Mouse (Mus musculus) CH12.LX (cell line): ENCODE results near the gene Prrg2. TPM values are rescaled to one million over a fixed set of nuclear protein-coding genes. Genes with fewer than 3 reads are reported as not detected.

Experiments used
- DNase-seq: peaks from one replicate; pipeline ENCODE4 v3.0.0-alpha.2; 2013; ENCODE audit errors: extremely low read depth
- H3K27ac ChIP-seq: 2 replicates; pipeline ENCODE4 v1.5.1; 2012; ENCODE audit warnings: low read depth, mild to moderate bottlenecking, control low read depth, moderate library complexity; ENCODE audit not compliant: insufficient read depth
- H3K27me3 ChIP-seq: replicated peaks from 2 replicates; pipeline ENCODE3; 2012; ENCODE audit warnings: inconsistent platforms
- H3K36me3 ChIP-seq, 2 experiments: replicated peaks in 1 of 2; 2 replicates each; pipeline versions ENCODE3 to v1.6.1; 2012; ENCODE audit warnings: inconsistent platforms in 1 of 2, low read length in 1 of 2, mild to moderate bottlenecking in 1 of 2, mixed read lengths in 1 of 2, moderate library complexity in 1 of 2; ENCODE audit not compliant: control insufficient read depth in 1 of 2, insufficient read depth in 1 of 2
- H3K4me1 ChIP-seq, 2 experiments: 2 replicates each; pipeline ENCODE4 v1.6.1; 2012; ENCODE audit warnings: inconsistent platforms in 1 of 2, moderate library complexity in 1 of 2; ENCODE audit not compliant: insufficient read depth in 2 of 2, control insufficient read depth in 1 of 2
- H3K4me2 ChIP-seq: 2 replicates; pipeline ENCODE4 v1.6.1; 2012; ENCODE audit warnings: low read depth, mild to moderate bottlenecking, control low read depth; ENCODE audit not compliant: poor library complexity, insufficient read depth, severe bottlenecking
- H3K4me3 ChIP-seq, 3 experiments: fragments of 150-350 bp in 1 of 3; sonication (generic) in 1 of 3; replicated peaks in 1 of 3; 2 replicates each; pipeline versions ENCODE3 to v1.5.1; 2011 to 2012; ENCODE audit warnings: low read depth in 2 of 3, low read length in 2 of 3, mild to moderate bottlenecking in 2 of 3, moderate library complexity in 2 of 3, control low read depth in 1 of 3, improper control_type of control experiment in 1 of 3, inconsistent platforms in 1 of 3, mixed read lengths in 1 of 3; ENCODE audit not compliant: poor library complexity in 1 of 3
- H3K79me2 ChIP-seq: replicated peaks from 2 replicates; pipeline ENCODE4 v1.6.1; 2012; ENCODE audit warnings: mild to moderate bottlenecking, moderate library complexity; ENCODE audit not compliant: control insufficient read depth, poor library complexity, insufficient read depth, severe bottlenecking; ENCODE audit errors: extremely low read depth
- H3K9ac ChIP-seq: 2 replicates; pipeline ENCODE4 v1.6.1; 2012; ENCODE audit warnings: low read depth, mild to moderate bottlenecking, control low read depth, moderate library complexity; ENCODE audit not compliant: insufficient read depth
- H3K9me3 ChIP-seq: replicated peaks from 2 replicates; pipeline ENCODE3; 2012; ENCODE audit warnings: low read length, inconsistent platforms, mixed read lengths
- CTCF ChIP-seq, 2 experiments: IDR thresholded peaks in 1 of 2; conservative IDR thresholded peaks in 1 of 2; 2 replicates each; pipeline ENCODE4 v1.5.1; 2011 to 2012; ENCODE audit warnings: low read depth in 2 of 2, low read length in 2 of 2, improper control_type of control experiment in 1 of 2, inconsistent platforms in 1 of 2, mild to moderate bottlenecking in 1 of 2, moderate library complexity in 1 of 2
- E2F4 ChIP-seq: IDR thresholded peaks from 2 replicates; pipeline ENCODE4 v1.6.1; 2011; ENCODE audit warnings: low read depth, low read length, improper control_type of control experiment; ENCODE audit not compliant: insufficient replicate concordance
- ELF1 ChIP-seq: IDR thresholded peaks from 2 replicates; pipeline ENCODE4 v1.6.1; 2014; ENCODE audit warnings: low read depth, mild to moderate bottlenecking, inconsistent platforms, low read length, improper control_type of control experiment
- GABPA ChIP-seq: IDR thresholded peaks from 2 replicates; pipeline ENCODE4 v1.6.1; 2012; ENCODE audit warnings: low read depth, low read length, improper control_type of control experiment, inconsistent platforms; ENCODE audit not compliant: insufficient replicate concordance
- HCFC1 ChIP-seq: IDR thresholded peaks from 2 replicates; pipeline ENCODE4 v1.6.1; 2012; ENCODE audit warnings: low read depth, mild to moderate bottlenecking, inconsistent platforms, low read length, improper control_type of control experiment
- IRF4 ChIP-seq: IDR thresholded peaks from 2 replicates; pipeline ENCODE4 v1.6.1; 2014; ENCODE audit warnings: low read depth, mild to moderate bottlenecking, inconsistent platforms, low read length, improper control_type of control experiment
- JUN ChIP-seq: IDR thresholded peaks from 2 replicates; pipeline ENCODE4 v1.6.1; 2011; ENCODE audit warnings: low read depth, mild to moderate bottlenecking, low read length, improper control_type of control experiment, moderate library complexity; ENCODE audit not compliant: insufficient read depth
- KAT2A ChIP-seq: IDR thresholded peaks from 2 replicates; pipeline ENCODE4 v1.6.1; 2012; ENCODE audit warnings: low read length, improper control_type of control experiment, inconsistent platforms; ENCODE audit not compliant: insufficient replicate concordance
- MAX ChIP-seq: IDR thresholded peaks from 2 replicates; pipeline ENCODE4 v1.6.1; 2011; ENCODE audit warnings: low read length, improper control_type of control experiment
- MAZ ChIP-seq: IDR thresholded peaks from 2 replicates; pipeline ENCODE4 v1.6.1; 2012; ENCODE audit warnings: low read depth, mild to moderate bottlenecking, inconsistent platforms, low read length, improper control_type of control experiment, moderate library complexity
- MEF2A ChIP-seq: IDR thresholded peaks from 2 replicates; pipeline ENCODE4 v1.6.1; 2014; ENCODE audit warnings: low read depth, mild to moderate bottlenecking, inconsistent platforms, low read length, improper control_type of control experiment, borderline replicate concordance
- MYC ChIP-seq: IDR thresholded peaks from 2 replicates; pipeline ENCODE4 v1.6.1; 2011; ENCODE audit warnings: low read depth, mild to moderate bottlenecking, improper control_type of control experiment, low read length
- NELFE ChIP-seq: IDR thresholded peaks from 2 replicates; pipeline ENCODE4 v1.6.1; 2011; ENCODE audit warnings: low read depth, low read length, improper control_type of control experiment
- PAX5 ChIP-seq: IDR thresholded peaks from 2 replicates; pipeline ENCODE4 v1.6.1; 2012; ENCODE audit warnings: low read length, inconsistent platforms, mixed read lengths
- RAD21 ChIP-seq: IDR thresholded peaks from 2 replicates; pipeline ENCODE4 v1.6.1; 2011; ENCODE audit warnings: low read depth, mild to moderate bottlenecking, low read length, improper control_type of control experiment, moderate library complexity
- SMC3 ChIP-seq: IDR thresholded peaks from 2 replicates; pipeline ENCODE4 v1.6.1; 2011; ENCODE audit warnings: low read depth, low read length, improper control_type of control experiment
- TBP ChIP-seq: conservative IDR thresholded peaks from 2 replicates; pipeline ENCODE4 v1.6.1; 2011; ENCODE audit warnings: low read depth, low read length, improper control_type of control experiment
- TCF12 ChIP-seq: IDR thresholded peaks from 2 replicates; pipeline ENCODE4 v1.6.1; 2014; ENCODE audit warnings: low read depth, mild to moderate bottlenecking, inconsistent platforms, low read length, improper control_type of control experiment
- UBTF ChIP-seq: IDR thresholded peaks from 2 replicates; pipeline ENCODE4 v1.6.1; 2012; ENCODE audit warnings: low read depth, mild to moderate bottlenecking, inconsistent platforms, low read length, improper control_type of control experiment, moderate library complexity
- ZKSCAN1 ChIP-seq: IDR thresholded peaks from 2 replicates; pipeline ENCODE4 v1.6.1; 2012; ENCODE audit warnings: low read depth, inconsistent platforms, low read length, improper control_type of control experiment, borderline replicate concordance
- ZMIZ1 ChIP-seq: IDR thresholded peaks from 2 replicates; pipeline ENCODE4 v1.6.1; 2012; ENCODE audit warnings: low read depth, mild to moderate bottlenecking, inconsistent platforms, low read length, improper control_type of control experiment
- dilution Hi-C: fragments of 300-500 bp; cut with MboI; formaldehyde crosslinking; loops from 2 replicates; pipeline ENCODE4 v1.14.3; 2020; ENCODE audit warnings: low sequenced_read_pairs; ENCODE audit not compliant: extremely low pct_unique_long_range_greater_than_20kb, extremely low pct_ligation_motif_present
- in situ Hi-C: fragments of 300-500 bp; cut with MboI; formaldehyde crosslinking; loops from 3 replicates; pipeline ENCODE4 v1.14.3; 2019; ENCODE audit warnings: low sequenced_read_pairs, low pct_ligation_motif_present, low pct_unique_long_range_greater_than_20kb, mixed read lengths
- polyA plus RNA-seq: library from polyadenylated mRNA; unstranded; fragments of >175 nt; gene quantifications from 2 replicates; pipeline ENCODE4 v1.2.1, GENCODE M21; 2012; ENCODE audit warnings: low read depth; ENCODE audit not compliant: insufficient read length
- total RNA-seq, 2 experiments: library from RNA; depleted of rRNA; stranded (reverse); fragments of 300-350 nt in 1 of 2; fragments of >200 nt in 1 of 2; gene quantifications; 2 replicates each; pipeline ENCODE4 v1.2.3; 2012 to 2014

Prrg2 gene
- total and polyA plus RNA-seq, 3 experiments = 6.7 to 7.2 (median 7.1) TPM

DNA sequence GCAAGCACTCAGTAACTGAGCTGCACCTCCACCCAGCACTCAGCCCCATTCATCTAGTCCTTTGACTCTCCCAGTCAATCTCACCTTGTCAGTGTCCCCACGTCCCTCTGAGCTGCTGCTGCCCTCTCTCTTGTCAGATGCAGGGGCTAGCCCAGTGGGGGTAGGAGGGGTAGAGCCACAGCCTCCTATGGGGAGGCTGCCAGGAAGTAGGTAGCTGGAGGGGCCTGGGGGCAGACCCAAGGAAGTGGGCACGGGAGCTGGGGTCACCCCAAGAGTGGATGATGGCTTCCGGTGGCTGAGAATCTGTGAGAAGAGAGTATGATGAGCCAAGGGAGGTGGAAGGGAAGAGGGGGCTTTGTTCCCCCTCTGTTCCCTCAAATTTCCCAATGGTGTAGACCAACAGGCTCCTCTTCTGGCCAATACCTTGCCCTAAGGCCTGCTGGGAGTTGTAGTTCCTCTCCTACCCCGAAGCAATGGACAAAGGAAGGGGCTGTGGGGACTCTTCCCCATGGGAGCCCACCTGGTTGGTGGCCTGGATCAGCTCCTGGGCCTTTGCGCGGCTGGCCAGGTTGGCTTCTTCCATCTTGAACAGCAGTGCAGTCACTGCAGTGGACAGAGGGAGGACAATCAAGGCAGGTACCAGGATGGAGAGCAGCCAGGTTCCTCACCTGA lies 57.0 kb downstream of the Prrg2 start:
- Histone ChIP-seq H3K4me1 (peaks cover 0 to 3% of the 10 kb centered on the region in 2 experiments; a peak in 1 of 4 replicates), H3K4me3 (no peak overlapping the region), H3K79me2 (0 out of 2 replicates have a peak, but pooled peaks cover 5% of the 10 kb centered on the region), H3K4me2 (no peak overlapping the region), H3K27me3 (no peaks in the 10 kb centered on the region), H3K9ac (no peak overlapping the region), H3K9me3 (no peaks in the 10 kb centered on the region), H3K27ac (no peak overlapping the region), H3K36me3 (peaks cover 92 to 96% of the 10 kb centered on the region in 2 experiments)
- TF ChIP-seq HCFC1 (peak; percentile 58), MYC (no peak)
- in situ Hi-C loops = no loop called here
- dilution Hi-C loops = no loop called here
- DNase-seq = no peak

DNA sequence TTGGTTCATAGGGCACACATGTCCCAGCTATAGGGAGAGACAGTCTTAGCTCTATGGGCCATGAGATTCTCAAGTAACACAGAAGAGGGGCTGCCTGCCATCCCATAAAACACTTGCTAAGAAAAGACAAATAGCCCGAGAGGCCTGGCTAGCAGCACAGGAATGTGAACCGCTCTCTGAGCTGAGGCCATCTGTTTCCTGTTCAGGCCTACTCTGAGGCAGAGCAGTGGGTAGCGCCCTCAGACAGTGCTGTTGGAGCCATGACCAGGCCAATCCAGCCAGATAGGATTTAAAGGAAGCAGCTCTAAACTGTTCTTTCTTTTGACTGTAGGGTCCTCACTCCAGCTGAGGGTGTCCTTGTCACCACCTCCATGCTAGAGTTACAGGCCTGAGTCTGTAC lies 57.9 kb downstream of the Prrg2 start:
- H3K79me2 ChIP-seq = peaks cover 10% of the 10 kb centered on the region
- no peak for TF ChIP-seq GABPA
- TF ChIP-seq JUN = no peak
- no peak for TF ChIP-seq IRF4
- no peak for TF ChIP-seq MEF2A
- TF ChIP-seq ZMIZ1 = no peak
- TF ChIP-seq HCFC1 = no peak
- TF ChIP-seq TBP = no peak
- no peak for TF ChIP-seq MAX
- no peak for TF ChIP-seq CTCF (conservative IDR thresholded peaks at IDR 0.05 in 1 of 2, IDR thresholded peaks at IDR 0.05 in 1 of 2; ENCODE audit: low read depth in 2 of 2, low read length in 2 of 2)
- no peak for TF ChIP-seq PAX5
- TF ChIP-seq ELF1 = no peak
- no peak for TF ChIP-seq RAD21
- no peak for TF ChIP-seq KAT2A
- no peak for TF ChIP-seq E2F4
- no peak for TF ChIP-seq MAZ
- no peak for TF ChIP-seq SMC3
- no peak for TF ChIP-seq ZKSCAN1
- no peak for TF ChIP-seq UBTF
- TF ChIP-seq TCF12 = no peak
- TF ChIP-seq NELFE = no peak
- dilution Hi-C loops (no loop called here), in situ Hi-C loops (no loop called here)
- peaks cover 91 to 96% of the 10 kb centered on the region in 2 experiments for H3K36me3 ChIP-seq
- no peak for DNase-seq
- no peak overlapping the region for H3K27ac ChIP-seq
- no peaks in the 10 kb centered on the region for H3K27me3 ChIP-seq
- no peaks in the 10 kb centered on the region for H3K9me3 ChIP-seq
- H3K4me3 ChIP-seq = no peak overlapping the region
- peaks cover 3 to 4% of the 10 kb centered on the region in 2 experiments; a peak in 3 of 4 replicates for H3K4me1 ChIP-seq
- H3K9ac ChIP-seq = no peak overlapping the region
- H3K4me2 ChIP-seq = no peak overlapping the region

Other genes starting within 250 kb of the Prrg2 start
Only the 20 nearest of the 36 such genes appear.
- 0.08 TPM in 1 of 2 replicates, not detected in the other for gene Tsks, start 119.5 kb downstream of the Prrg2 start, total RNA-seq (2012; rRNA removed)
- not detected in 2 replicates for gene Tsks, start 119.5 kb downstream of the Prrg2 start, total RNA-seq (2014; rRNA removed)
- gene Tsks, start 119.5 kb downstream of the Prrg2 start, polyA plus RNA-seq = not detected in 2 replicates
- 3.6 and 4.5 TPM in 2 replicates for gene Cpt1c, start 87.8 kb downstream of the Prrg2 start, total RNA-seq (2012; rRNA removed)
- gene Cpt1c, start 87.8 kb downstream of the Prrg2 start, total RNA-seq (2014; rRNA removed) = 10.2 and 10.3 TPM in 2 replicates
- gene Cpt1c, start 87.8 kb downstream of the Prrg2 start, polyA plus RNA-seq = 10.4 and 12.7 TPM in 2 replicates
- gene Prmt1, start 76.1 kb downstream of the Prrg2 start, total RNA-seq (2012; rRNA removed) = 340 and 407 TPM in 2 replicates
- gene Prmt1, start 76.1 kb downstream of the Prrg2 start, total RNA-seq (2014; rRNA removed) = 220 and 231 TPM in 2 replicates
- gene Prmt1, start 76.1 kb downstream of the Prrg2 start, polyA plus RNA-seq = 608 and 642 TPM in 2 replicates
- gene Irf3, start 65.0 kb downstream of the Prrg2 start, total RNA-seq (2012; rRNA removed) = 56.5 and 65.0 TPM in 2 replicates
- gene Irf3, start 65.0 kb downstream of the Prrg2 start, total RNA-seq (2014; rRNA removed) = 33.5 and 39.0 TPM in 2 replicates
- 79.7 and 87.7 TPM in 2 replicates for gene Irf3, start 65.0 kb downstream of the Prrg2 start, polyA plus RNA-seq
- 11.8 and 12.0 TPM in 2 replicates for gene Bcl2l12, start 64.0 kb downstream of the Prrg2 start, total RNA-seq (2012; rRNA removed)
- gene Bcl2l12, start 64.0 kb downstream of the Prrg2 start, total RNA-seq (2014; rRNA removed) = 9.2 and 9.8 TPM in 2 replicates
- gene Bcl2l12, start 64.0 kb downstream of the Prrg2 start, polyA plus RNA-seq = 10.8 and 12.6 TPM in 2 replicates
- gene Scaf1, start 46.3 kb downstream of the Prrg2 start, total RNA-seq (2012; rRNA removed) = 15.5 and 18.2 TPM in 2 replicates
- 5.4 and 6.1 TPM in 2 replicates for gene Scaf1, start 46.3 kb downstream of the Prrg2 start, total RNA-seq (2014; rRNA removed)
- gene Scaf1, start 46.3 kb downstream of the Prrg2 start, polyA plus RNA-seq = 38.9 and 41.9 TPM in 2 replicates
- 5.0 and 10.6 TPM in 2 replicates for gene Rras, start 44.7 kb downstream of the Prrg2 start, total RNA-seq (2012; rRNA removed)
- gene Rras, start 44.7 kb downstream of the Prrg2 start, total RNA-seq (2014; rRNA removed) = 6.6 and 7.2 TPM in 2 replicates
- gene Rras, start 44.7 kb downstream of the Prrg2 start, polyA plus RNA-seq = 18.5 and 19.8 TPM in 2 replicates
- 5.7 and 6.5 TPM in 2 replicates for gene Prr12, start 9.8 kb downstream of the Prrg2 start, total RNA-seq (2012; rRNA removed)
- gene Prr12, start 9.8 kb downstream of the Prrg2 start, total RNA-seq (2014; rRNA removed) = 1.1 and 1.2 TPM in 2 replicates
- gene Prr12, start 9.8 kb downstream of the Prrg2 start, polyA plus RNA-seq = 18.0 and 20.5 TPM in 2 replicates
- 73.2 and 86.8 TPM in 2 replicates for gene Nosip, start 248 bp downstream of the Prrg2 start, total RNA-seq (2012; rRNA removed)
- gene Nosip, start 248 bp downstream of the Prrg2 start, total RNA-seq (2014; rRNA removed) = 79.3 and 81.4 TPM in 2 replicates
- gene Nosip, start 248 bp downstream of the Prrg2 start, polyA plus RNA-seq = 72.4 and 83.9 TPM in 2 replicates
- 0.38 and 0.42 TPM in 2 replicates for gene Rcn3, start 29.5 kb upstream of the Prrg2 start, total RNA-seq (2012; rRNA removed)
- not detected in 2 replicates for gene Rcn3, start 29.5 kb upstream of the Prrg2 start, total RNA-seq (2014; rRNA removed)
- gene Rcn3, start 29.5 kb upstream of the Prrg2 start, polyA plus RNA-seq = not detected in 2 replicates
- 0.13 and 0.17 TPM in 2 replicates for gene Fcgrt, start 41.2 kb upstream of the Prrg2 start, total RNA-seq (2012; rRNA removed)
- gene Fcgrt, start 41.2 kb upstream of the Prrg2 start, total RNA-seq (2014; rRNA removed) = not detected in 2 replicates
- 0.15 and 0.16 TPM in 2 replicates for gene Fcgrt, start 41.2 kb upstream of the Prrg2 start, polyA plus RNA-seq
- 1,839 and 2,104 TPM in 2 replicates for gene Rps11, start 61.8 kb upstream of the Prrg2 start, total RNA-seq (2012; rRNA removed)
- gene Rps11, start 61.8 kb upstream of the Prrg2 start, total RNA-seq (2014; rRNA removed) = 898 and 923 TPM in 2 replicates
- 1,465 and 1,699 TPM in 2 replicates for gene Rps11, start 61.8 kb upstream of the Prrg2 start, polyA plus RNA-seq
- gene Rpl13a, start 66.1 kb upstream of the Prrg2 start, total RNA-seq (2012; rRNA removed) = 5,043 and 5,211 TPM in 2 replicates
- 2,822 and 2,851 TPM in 2 replicates for gene Rpl13a, start 66.1 kb upstream of the Prrg2 start, total RNA-seq (2014; rRNA removed)
- 4,154 and 5,174 TPM in 2 replicates for gene Rpl13a, start 66.1 kb upstream of the Prrg2 start, polyA plus RNA-seq
- 1.3 and 2.2 TPM in 2 replicates for gene Gm45713, start 73.6 kb upstream of the Prrg2 start, total RNA-seq (2012; rRNA removed)
- not detected in 2 replicates for gene Gm45713, start 73.6 kb upstream of the Prrg2 start, total RNA-seq (2014; rRNA removed)
- gene Gm45713, start 73.6 kb upstream of the Prrg2 start, polyA plus RNA-seq = 1.4 TPM in 1 of 2 replicates, not detected in the other
- gene Flt3l, start 73.8 kb upstream of the Prrg2 start, total RNA-seq (2012; rRNA removed) = 4.0 and 4.9 TPM in 2 replicates
- gene Flt3l, start 73.8 kb upstream of the Prrg2 start, total RNA-seq (2014; rRNA removed) = 4.3 and 4.6 TPM in 2 replicates
- 11.4 and 14.9 TPM in 2 replicates for gene Flt3l, start 73.8 kb upstream of the Prrg2 start, polyA plus RNA-seq
- gene Pih1d1, start 91.6 kb upstream of the Prrg2 start, total RNA-seq (2012; rRNA removed) = 69.3 and 74.1 TPM in 2 replicates
- 37.2 and 37.4 TPM in 2 replicates for gene Pih1d1, start 91.6 kb upstream of the Prrg2 start, total RNA-seq (2014; rRNA removed)
- 44.6 and 50.3 TPM in 2 replicates for gene Pih1d1, start 91.6 kb upstream of the Prrg2 start, polyA plus RNA-seq
- 41.6 and 45.1 TPM in 2 replicates for gene Aldh16a1, start 91.9 kb upstream of the Prrg2 start, total RNA-seq (2012; rRNA removed)
- 26.9 and 27.8 TPM in 2 replicates for gene Aldh16a1, start 91.9 kb upstream of the Prrg2 start, total RNA-seq (2014; rRNA removed)
- 49.8 and 53.5 TPM in 2 replicates for gene Aldh16a1, start 91.9 kb upstream of the Prrg2 start, polyA plus RNA-seq
- gene Slc17a7, start 101.3 kb upstream of the Prrg2 start, total RNA-seq (2012; rRNA removed) = not detected in 2 replicates
- not detected in 2 replicates for gene Slc17a7, start 101.3 kb upstream of the Prrg2 start, total RNA-seq (2014; rRNA removed)
- 0.11 TPM in 1 of 2 replicates, not detected in the other for gene Slc17a7, start 101.3 kb upstream of the Prrg2 start, polyA plus RNA-seq
- not detected in 2 replicates for gene Gfy, start 116.9 kb upstream of the Prrg2 start, total RNA-seq (2012; rRNA removed)
- gene Gfy, start 116.9 kb upstream of the Prrg2 start, total RNA-seq (2014; rRNA removed) = not detected in 2 replicates
- gene Gfy, start 116.9 kb upstream of the Prrg2 start, polyA plus RNA-seq = not detected in 2 replicates
- gene Pth2, start 118.3 kb upstream of the Prrg2 start, total RNA-seq (2012; rRNA removed) = not detected in 2 replicates
- gene Pth2, start 118.3 kb upstream of the Prrg2 start, total RNA-seq (2014; rRNA removed) = not detected in 2 replicates
- not detected in 2 replicates for gene Pth2, start 118.3 kb upstream of the Prrg2 start, polyA plus RNA-seq